Mouse (Mus musculus) kidney, adult 8-10 months (tissue): ENCODE data around the gene Sept1.

ENCODE experiments used
- DNase-seq, 2 experiments: peaks; one replicate each; pipeline ENCODE4 v3.0.0; 2022

The Sept1 gene

DNA sequence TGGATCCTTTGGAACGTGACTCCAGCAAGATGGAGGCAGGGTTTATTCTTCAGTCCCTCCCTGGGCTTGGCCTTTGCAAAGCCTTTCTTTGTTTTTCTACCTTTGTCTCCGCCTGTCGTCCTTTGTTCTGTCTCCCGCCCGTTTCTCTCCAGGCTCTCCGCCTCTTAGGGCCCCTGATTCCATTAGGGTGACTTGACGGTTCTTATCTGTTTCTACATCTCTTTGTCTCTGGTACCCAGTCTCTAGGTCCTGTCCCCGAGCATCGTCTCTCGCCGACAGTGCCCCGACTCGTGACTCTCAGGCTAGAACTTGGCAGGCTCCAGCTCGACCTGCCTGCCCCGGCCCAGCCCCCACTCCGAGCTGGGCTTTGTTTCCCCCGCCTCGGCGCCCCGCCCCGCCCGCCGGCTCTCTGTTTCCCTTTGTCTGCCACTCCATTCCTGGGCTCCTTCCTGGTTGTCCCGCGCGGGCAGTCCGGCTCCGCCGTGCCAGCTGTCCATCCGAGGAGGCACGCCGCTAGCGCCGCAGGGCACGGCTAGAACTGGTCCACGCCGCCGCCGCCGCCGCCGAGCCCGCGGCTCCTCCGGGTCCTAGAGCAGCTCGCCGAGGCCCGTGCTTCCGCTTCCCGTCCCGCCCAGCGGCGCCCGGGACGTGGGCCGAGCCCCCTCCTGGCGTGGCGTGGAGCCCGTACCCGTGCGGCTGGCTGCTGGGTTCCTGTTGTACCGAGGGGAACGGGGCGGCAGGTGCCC, at the start of gene Sept1, which contains the start of gene Zfp553:
Gene Sept1 (minus strand): TSS at position 509 of the 746 bp plus-strand sequence.
Gene Zfp553 (plus strand): TSS at position 440 of the 746 bp plus-strand sequence.
- DNase-seq: peak; percentile 80 to 84

DNA sequence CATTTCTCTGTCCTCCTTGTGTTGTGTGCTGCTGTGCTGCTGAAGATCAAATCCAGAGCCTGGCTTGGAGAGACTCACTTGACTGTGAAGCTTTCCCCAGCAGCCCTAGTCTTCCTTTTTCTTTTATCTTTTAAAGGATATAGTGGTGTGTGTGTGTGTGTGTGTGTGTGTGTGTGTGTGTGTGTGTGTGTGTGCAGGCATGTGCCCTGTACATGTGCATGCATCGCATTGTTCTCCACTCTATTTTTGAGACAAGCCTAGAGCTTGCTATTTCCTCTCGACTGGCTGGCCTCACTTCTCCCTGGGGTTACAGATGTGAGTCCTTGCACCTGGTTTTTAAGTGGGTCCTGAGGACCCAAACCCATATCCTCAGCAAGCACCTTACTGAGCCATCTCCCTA, 49.3 kb upstream of the Sept1 start:
- no peak for DNase-seq

DNA sequence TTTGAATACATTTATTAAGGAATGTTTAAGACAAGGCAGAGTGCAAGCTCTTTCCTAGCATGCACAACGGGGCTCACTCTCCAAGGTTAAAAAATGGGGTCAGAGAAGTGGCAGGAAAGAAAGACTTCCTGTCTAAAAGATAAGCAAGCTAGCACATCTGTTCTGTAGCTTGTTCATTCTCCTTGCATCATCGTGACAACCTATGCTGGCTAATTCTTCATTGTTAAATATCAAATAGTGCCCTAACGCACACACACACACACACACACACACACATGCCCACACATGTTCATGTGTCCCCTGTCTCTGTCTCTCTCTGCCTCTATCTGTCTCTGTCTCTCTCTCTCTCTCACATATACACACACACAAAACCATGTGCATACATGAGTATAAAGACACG, 48.2 kb upstream of the Sept1 start:
- no peak for DNase-seq

DNA sequence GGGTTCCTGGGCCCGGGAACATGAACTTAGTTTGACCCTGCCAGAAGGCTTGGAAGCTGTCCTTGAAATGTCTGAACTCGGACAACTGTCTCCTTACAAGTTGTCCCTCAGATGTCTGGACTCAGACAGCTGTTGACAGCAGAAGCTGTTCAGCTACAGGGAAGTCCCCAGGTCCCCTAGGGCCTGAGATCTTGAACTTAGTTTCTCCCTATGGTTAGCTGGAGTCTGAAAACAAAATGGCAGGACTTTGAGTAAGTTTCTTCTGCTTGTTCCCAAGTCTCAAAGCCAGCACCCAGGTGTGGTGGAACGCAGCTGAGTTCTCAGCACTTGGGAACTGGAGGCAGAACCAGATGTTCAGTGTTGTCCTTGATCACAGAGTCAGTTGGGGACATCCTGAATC, 47.2 kb upstream of the Sept1 start:
- no peak for DNase-seq

DNA sequence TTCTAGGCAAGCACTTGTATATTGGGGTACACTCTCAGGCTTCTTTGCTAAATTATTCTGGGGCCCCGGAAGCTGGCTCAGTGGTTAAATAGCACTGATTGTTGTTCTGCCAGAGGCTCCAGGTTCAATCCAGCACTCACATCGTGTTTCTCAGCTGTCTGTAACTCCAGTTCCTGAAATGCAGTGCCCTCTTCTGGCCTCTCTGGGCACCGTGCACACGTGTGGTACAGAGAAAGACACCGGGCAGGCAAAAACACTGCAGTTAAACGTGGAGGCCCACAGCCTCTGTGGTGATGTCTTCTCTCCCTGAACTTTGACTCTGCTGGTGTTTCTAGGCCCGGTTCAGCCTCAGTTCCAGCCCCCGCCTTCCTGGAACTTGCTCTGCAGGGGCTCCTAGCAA, 45.4 kb upstream of the Sept1 start:
- DNase-seq: peak; percentile 68 to 78

DNA sequence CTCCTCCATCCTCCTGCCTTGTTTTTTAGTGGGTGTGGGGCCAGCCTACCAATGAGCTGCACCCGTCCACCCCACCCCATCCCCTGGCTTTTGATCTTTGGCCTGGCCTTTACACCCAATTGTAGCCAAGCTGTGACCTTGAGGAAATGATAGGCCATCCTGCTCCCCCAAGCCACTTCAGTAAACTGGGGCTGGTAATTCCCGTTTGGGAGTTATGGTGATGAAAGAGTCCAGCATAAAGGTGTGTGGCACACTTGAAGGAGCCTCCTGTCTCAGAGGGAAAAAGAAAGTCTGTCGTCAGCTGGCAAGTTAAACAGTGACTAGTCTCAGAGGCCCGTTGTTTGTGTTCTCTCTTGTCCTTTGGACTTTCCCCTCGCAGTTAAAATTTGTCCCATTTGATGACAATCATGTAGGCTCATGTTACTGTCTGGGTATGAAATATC, 43.6 kb upstream of the Sept1 start:
- DNase-seq: peak; percentile 78 to 86

DNA sequence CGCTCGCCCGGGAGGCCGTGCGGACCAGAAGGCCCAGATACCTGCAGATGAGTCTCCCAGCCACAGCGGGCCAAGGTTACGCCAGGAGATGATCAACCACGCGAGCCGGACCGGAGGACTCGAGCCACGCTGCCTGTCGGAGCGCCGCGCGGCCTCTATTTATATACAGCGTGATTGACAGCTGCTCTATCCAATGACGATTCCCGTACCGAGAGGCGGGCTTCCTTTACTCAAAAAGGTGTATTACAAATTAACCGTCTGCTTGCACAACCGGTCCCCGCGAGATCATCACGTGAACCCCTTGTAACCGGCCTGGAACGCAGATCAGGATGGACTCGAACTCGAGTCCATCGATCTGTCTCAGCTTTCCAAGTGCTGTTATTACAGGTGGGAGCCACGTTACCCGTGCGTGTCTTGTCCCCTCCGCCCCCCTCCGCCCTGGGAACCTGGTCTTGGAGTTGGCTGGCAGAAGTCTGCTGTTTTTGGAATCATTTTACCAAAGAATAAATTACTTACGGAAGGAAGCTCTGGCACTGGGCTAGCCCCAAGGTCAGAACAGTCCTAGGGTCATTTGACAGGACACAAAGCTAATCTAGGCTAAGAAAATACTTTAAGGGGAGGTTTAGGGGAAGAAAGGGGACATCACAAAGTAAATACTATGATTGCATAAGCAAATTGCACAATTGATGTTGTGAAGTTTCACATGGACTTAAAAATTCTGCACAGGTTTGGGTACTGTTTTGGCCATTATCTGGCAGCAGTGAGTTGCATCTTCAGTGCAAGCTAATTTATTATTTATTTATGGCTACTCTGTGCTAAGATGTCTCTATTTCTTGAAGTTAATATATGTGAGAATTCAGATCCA, 41.2 kb upstream of the Sept1 start, which contains the start of gene Sephs2:
Gene Sephs2 (minus strand): TSS at position 131 of the 865 bp plus-strand sequence.
- peak; percentile 97 to 99 for DNase-seq

DNA sequence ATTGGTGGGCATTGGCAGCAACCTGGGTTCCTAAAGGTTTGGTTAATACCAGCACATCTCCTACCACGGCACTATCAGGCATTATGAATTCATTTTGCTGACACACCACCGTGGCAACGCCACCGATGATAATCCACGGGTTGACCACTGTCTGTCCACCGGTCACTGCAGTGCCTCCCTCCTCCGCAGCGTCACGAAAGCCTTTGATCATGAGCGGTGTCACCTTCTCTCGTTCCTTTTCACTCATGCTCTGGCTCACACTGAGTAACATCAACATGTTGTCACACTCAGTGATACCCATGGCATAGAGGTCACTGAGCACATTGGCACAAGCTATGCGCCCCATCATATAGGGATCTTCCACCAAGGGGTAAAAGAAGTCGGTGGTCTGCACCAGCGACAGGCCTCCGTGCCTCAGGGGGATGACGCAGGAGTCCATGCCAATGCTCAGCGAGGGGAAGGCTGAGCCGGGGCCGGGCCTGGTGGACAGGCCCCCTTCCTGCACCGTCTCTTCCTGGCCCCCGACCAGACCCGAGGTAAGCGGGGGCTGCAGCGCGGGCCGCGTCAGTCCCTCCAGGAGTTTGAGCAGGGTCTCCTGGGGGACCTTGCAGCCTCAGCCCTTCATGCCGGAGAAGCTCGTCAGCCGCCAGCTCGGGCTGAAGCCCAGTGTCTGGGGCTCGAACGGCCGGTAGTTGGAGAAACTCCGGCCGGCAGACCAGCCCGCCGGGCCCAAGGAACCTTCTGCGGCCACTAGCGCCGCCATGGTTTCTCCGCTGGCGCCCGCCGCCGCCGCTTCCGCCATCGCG, 40.4 kb upstream of the Sept1 start:
- DNase-seq: no peak

DNA sequence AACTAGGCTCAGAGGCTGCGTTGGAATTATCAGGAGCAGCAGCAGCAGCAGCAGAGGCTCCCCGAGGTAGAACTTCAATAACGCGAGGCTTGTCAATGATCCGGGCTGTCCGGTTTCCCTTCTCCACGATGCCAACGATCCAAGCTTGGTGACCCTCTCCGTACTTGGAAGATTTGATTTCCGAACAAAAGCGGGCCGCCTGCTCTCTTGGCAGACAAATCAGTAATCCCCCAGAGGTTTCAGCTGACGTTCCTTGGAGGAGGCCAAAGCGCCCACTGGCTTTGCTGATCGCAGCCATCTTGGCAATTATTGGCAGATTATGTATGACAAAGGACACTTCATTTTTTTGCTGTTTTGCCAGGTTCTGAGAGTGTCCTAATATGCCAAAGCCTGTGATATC, 39.6 kb upstream of the Sept1 start:
- no peak for DNase-seq

DNA sequence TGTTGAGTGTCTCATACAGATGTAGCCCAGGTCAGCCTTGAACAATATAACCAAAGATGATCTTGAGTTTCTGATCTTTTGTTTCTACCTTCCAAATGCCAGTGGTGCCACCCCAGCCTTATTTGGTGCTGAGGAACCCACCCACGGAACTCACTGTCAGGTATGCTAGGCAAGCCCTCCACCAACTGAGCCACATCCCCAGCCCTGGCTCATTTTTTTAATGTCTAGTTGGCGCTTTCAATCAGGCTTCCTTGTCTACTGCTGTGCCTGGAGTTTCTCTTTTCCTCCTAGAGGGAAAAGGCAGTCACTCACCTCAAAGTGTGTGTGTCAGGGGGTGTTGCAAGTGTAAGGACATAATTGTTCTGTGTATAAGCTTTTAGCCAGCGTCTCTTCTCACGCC, 38.2 kb upstream of the Sept1 start:
- DNase-seq: no peak

DNA sequence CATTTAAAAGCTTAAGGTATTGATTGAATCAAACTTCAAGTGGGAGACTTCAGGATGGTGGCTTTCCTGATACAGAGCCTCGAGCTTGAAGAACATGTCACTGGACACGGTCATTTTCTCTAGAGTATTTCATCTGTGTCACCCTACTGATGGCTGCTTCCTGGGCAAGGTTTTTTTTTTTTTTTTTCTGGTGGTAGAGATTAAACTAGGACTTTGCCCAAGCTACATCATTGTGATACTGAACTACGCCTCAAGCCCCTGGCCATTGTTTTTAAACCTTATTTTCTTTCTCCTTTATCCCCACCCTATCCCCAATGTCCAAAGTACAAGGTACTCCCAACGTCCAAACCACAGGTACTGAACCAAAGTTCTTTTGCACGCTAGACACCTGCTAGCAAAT, 37.7 kb upstream of the Sept1 start:
- no peak for DNase-seq

DNA sequence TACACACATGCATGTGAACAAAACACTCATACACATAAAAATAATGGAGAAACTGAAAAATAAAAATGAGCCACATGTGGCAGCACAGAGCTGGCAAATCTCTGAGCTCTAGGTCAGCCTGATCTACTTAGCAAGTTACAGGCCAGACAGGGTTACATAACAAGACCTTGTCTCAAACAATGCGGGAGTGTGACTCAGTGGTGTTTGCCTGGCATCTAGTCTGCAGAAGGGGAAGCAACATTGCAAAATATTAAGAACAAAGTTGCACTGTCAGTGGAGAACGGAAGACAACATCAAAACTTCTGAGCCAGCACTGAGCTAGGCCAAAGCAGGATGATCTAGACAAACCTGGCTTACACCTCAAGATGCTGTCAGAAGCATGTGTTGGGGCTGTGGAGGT, 37.3 kb upstream of the Sept1 start:
- DNase-seq: no peak

DNA sequence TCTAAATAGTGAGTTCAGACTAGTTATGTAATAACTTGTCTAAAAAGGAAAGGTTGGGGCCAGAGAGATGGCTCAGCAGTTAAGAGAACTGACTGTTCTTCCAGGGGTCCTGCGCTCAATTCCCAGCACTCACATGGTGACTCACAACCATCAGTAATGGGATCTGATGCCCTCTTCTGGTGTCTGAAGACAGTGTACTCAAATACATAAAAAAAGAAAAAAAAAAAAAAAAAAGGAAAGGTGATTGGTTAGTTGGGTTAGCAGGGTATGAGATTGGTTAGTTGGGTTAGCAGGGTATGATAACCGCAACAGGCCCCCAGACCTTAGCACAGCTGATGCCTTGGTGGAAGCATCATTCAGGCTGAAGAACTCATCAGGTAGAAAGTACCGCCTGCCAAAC, 30.6 kb upstream of the Sept1 start:
- DNase-seq: no peak

DNA sequence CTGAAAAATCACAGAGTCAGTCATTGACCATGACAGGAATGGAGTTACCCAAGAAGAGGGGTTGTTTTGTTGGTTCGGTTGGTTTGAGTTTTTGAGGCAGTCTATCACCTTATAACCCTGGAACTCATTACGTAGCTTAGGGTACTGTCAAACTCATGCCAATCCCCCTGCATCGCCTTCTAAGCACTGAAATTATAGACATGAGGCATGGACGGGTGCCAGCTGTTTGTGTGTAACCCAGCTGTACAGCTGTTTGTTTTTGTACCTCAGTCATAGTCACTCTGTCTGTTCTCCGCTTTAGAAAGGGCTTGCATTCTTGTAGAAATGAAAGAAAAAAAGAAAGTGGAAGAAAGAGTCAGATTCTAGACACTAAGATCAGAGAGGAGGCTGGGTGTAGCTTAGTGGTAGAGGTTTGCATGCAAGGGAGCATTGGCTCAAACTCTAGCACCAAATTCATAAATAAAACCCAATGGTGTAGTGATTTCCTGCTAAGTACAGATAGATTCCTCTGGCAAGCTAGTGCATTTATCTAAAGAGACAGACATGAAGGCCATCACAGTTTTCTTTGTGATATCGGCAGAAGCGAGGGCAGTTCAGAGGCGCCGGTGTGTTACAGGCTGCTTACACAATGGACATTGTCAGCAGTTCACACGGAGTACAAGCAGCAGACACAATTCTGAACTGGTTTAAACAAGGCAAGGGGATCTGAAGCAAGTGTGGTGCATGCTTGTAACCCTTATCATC, 29.5 kb upstream of the Sept1 start:
- DNase-seq: no peak

DNA sequence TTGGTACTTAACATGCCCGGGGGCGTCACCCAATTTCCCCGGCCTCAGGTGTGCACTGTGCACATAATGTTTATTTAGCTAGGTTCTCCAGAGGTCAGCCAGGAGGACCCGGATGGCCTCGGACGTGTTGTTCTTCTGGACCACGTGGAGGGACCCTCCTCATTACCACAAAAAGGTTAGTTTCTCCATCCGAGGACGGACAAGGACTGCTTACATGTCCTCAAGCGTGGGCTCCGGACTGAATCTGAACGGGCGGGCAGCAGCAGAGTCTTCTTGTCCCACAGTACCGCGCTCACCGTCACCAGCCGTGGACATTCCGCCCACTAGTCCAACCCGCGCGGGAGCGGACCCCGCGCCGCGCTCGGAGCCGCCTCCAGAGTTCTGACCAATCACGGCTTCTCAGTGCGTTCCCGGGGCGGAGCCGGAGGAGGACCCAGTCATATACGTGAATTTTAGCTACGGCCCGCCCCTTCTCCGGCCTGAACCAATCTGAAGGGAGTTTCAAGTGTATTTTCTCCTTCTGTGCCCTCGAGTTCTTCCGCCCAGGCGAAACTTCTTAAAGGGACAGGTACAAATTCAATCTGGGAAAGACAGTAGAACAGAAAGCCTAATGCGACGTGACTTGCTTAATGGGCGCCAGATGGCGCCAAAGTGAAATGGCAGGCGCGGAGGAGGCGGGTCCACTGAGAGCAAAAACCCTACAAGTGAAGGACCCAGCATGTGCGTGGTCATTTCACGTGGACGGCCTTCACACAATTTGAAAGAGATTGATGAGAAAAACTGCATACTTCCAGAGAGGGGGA, 27.6 kb upstream of the Sept1 start, which contains the start of gene Dctpp1:
Gene Dctpp1 (minus strand): TSS at position 401 of the 803 bp plus-strand sequence.
- DNase-seq: peak; percentile 99

DNA sequence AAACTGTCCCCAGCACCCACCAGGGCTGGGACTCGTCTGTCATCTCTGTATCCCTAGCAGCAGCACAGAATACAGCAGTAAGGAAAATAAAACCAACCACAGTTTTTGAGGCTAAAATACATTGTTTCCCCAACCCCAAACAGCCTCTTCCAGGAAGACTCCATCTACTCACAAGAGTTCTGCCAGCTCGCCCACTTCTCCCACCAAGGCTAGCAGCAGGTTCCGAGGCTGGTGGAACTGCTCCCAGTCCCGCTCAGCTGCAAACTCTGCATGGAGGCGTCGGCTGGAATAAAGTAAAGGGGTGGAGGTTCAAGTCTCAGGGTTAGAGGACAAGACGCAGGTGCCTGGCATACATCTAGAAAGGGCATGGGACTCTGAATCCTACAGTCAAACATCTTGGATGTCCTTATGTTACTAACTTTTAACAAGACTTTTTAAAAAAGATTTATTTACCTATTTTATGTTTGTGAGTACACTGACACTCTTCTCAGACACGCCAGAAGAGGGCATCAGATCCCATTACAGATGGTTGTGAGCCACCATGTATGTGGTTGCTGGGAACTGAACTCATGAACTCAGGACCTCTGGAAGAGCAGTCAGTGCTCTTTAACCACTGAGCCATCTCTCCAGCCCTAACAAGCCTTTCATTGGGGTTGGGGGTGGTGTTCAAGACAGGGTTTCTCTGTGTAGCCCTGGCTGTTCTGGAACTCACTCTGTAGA, 26.4 kb upstream of the Sept1 start:
- DNase-seq: no peak

DNA sequence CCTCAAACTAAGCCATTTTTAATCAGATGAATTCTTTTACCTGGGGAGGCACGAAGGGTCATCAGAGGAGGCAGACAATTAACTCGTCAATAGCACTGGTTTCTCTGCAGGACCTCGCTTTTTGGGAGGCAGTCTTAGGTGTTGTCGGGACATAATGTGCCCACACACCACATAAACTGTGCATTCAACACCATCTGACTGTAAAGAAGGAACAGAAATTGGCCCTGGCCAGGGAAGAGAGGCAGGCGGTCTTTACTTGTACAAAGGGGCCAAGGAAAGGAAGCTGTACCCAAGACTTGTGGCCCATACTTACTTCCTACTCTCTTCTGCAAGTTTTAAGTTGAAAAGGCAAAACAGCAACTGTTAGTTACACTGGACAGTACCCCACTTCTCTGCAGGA, 23.6 kb upstream of the Sept1 start:
- no peak for DNase-seq

DNA sequence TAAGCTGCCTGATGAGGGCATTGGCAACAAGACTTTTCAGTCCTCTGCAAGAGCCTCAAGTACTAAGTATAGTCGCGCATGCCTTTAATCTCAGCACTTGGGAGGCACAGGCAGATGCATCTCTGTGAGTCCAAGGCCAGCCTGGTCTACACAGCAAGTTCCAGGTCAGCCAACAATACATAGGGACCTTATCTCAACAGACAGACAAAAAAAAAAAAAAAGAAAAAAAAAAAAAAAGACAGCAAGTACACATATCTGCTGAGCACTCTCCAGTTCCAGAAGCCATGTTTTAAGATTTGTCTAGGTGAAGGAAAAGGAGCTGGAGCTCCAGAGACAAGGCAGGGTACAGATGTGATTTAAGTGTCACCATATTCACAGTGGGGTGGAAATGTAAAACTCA, 23.0 kb upstream of the Sept1 start:
- DNase-seq: no peak

DNA sequence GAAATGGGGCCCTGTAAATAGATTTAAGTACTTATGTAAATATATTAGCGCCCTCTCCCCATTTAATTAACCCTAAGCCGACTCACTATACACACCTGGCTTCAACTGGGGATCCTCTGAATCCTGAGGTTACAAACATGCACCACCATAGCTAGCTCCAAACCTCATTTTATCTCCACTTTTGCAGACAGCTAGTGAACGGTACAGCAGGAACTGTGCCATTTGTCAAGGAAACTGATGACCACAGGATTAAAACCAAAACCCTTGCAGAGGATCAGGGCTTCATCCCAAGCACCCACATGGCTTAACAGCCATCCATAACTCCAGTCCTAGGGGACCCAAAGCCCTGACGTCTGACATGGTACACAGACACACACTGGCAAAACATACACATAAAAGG, 22.1 kb upstream of the Sept1 start:
- DNase-seq: no peak
